Mouse (Mus musculus) embryonic facial prominence, embryonic 11.5 days (tissue): Measurements from ENCODE around the gene Exoc6. TPM values are rescaled to one million over a fixed set of nuclear protein-coding genes. Genes with fewer than 3 reads are reported as not detected.
"Not testable (repeated sequence)": the region's sequence is repeated elsewhere in the genome, so short reads cannot be mapped to it uniquely, and the experiment has no call there.

Experiments used
- ATAC-seq: fragments of 200-750 bp; cut with Nextera tagmentation; replicated peaks from 2 replicates; pipeline ENCODE4 v1.8.0; 2017; ENCODE audit warnings: low read depth; ENCODE audit not compliant: insufficient number of reproducible peaks, low FRiP score, low TSS enrichment
- DNase-seq: peaks from one replicate; pipeline ENCODE4 v3.0.0-alpha.2; 2015; ENCODE audit warnings: low spot score
- H3K27ac ChIP-seq: fragments of 300-500 bp; sonication (generic); replicated peaks from 2 replicates; pipeline ENCODE4 v1.5.1; 2014; ENCODE audit warnings: mild to moderate bottlenecking, low read depth, low read length, control low read depth
- H3K27me3 ChIP-seq: fragments of 300-500 bp; sonication (generic); 2 replicates; pipeline ENCODE4 v1.6.1; 2014; ENCODE audit warnings: mild to moderate bottlenecking, low read length, moderate library complexity, mixed read lengths; ENCODE audit not compliant: control insufficient read depth, insufficient read depth
- H3K36me3 ChIP-seq: fragments of 300-500 bp; sonication (generic); replicated peaks from 2 replicates; pipeline ENCODE4 v1.6.1; 2014; ENCODE audit warnings: low read depth, mild to moderate bottlenecking, low read length, moderate library complexity, mixed read lengths; ENCODE audit not compliant: control insufficient read depth, insufficient read depth
- H3K4me1 ChIP-seq: fragments of 300-500 bp; sonication (generic); 2 replicates; pipeline ENCODE4 v1.6.1; 2014; ENCODE audit warnings: low read length, mixed read lengths; ENCODE audit not compliant: control insufficient read depth, insufficient read depth
- H3K4me2 ChIP-seq: fragments of 300-500 bp; sonication (generic); 2 replicates; pipeline ENCODE4 v1.6.1; 2014; ENCODE audit warnings: low read depth, mild to moderate bottlenecking, control low read depth, low read length, moderate library complexity
- H3K4me3 ChIP-seq: fragments of 300-500 bp; sonication (generic); 2 replicates; pipeline ENCODE4 v1.5.1; 2014; ENCODE audit warnings: low read depth, low read length, control low read depth
- H3K9ac ChIP-seq: fragments of 300-500 bp; sonication (generic); replicated peaks from 2 replicates; pipeline ENCODE4 v1.6.1; 2014; ENCODE audit warnings: mild to moderate bottlenecking, control low read depth, low read length
- H3K9me3 ChIP-seq: fragments of 300-500 bp; sonication (generic); replicated peaks from 2 replicates; pipeline ENCODE4 v1.6.1; 2016; ENCODE audit warnings: mild to moderate bottlenecking, low read length, inconsistent platforms, mixed read lengths; ENCODE audit not compliant: control insufficient read depth
- WGBS: fragments of 180-500 bp; shearing (Covaris S2); extraction: QIAGEN DNeasy Blood & Tissue Kit; methylation state at CpG from one replicate; pipeline ENCODE4 v1.1.7; 2014; 5-methylcytosine and 5-hydroxymethylcytosine counted together
- polyA plus RNA-seq: library from polyadenylated mRNA; unstranded; fragments of >200 nt; fragmentation: Nextera tagmentation; extraction: Ambion mirVana; gene quantifications from 2 replicates; pipeline ENCODE4 v1.2.1, GENCODE M21; 2014

The Exoc6 gene
- polyA plus RNA-seq, 1 experiment from 2014 or later, result 10.3 TPM

GRCm38 (mm10) chr19:37544476-37544875, 5.7 kb upstream of the Exoc6 start:
- no peak for DNase-seq
- WGBS, result 94% methylated on average over 9 of the region's 9 CpGs

DNA sequence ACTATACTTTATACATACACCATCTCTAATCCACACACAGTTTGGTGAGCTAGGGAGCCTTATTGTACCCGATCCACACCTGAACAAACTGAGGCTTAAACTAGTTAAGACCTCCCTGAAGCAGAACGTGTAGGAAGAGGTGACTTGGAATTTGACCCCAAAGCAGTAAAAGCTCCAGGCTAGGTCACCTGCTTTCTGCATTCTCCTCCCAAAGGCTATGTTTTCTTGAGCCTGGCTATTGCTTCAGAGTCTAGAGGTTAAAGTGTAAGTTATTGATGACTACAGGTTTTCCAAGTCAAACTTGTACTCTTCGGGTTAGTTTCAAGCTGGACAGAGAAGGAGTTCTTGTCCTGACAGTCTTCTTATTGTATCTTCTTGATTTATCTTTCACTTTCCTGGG, 5.0 kb upstream of the Exoc6 start:
- H3K9ac ChIP-seq, result no peak overlapping the region
- no peak overlapping the region for H3K4me3 ChIP-seq
- WGBS, result 67% methylated on average over 3 of the region's 3 CpGs
- H3K4me2 ChIP-seq, result no peak overlapping the region
- H3K27me3 ChIP-seq, result no peaks in the 10 kb centered on the region
- ATAC-seq (no peak), DNase-seq (no peak)
- H3K9me3 ChIP-seq, result no peaks in the 10 kb centered on the region
- H3K4me1 ChIP-seq, result no peaks in the 10 kb centered on the region
- H3K27ac ChIP-seq, result no peak overlapping the region
- no peaks in the 10 kb centered on the region for H3K36me3 ChIP-seq

More at GRCm38 (mm10) chr19:37544476-37544875, 5.7 kb upstream of the Exoc6 start:
- H3K4me3 ChIP-seq, result no peak overlapping the region
- no peak overlapping the region for H3K9ac ChIP-seq
- no peaks in the 10 kb centered on the region for H3K9me3 ChIP-seq
- H3K27me3 ChIP-seq, result no peaks in the 10 kb centered on the region
- no peak overlapping the region for H3K4me2 ChIP-seq
- no peak overlapping the region for H3K27ac ChIP-seq
- H3K36me3 ChIP-seq, result no peaks in the 10 kb centered on the region
- no peak for ATAC-seq
- no peaks in the 10 kb centered on the region for H3K4me1 ChIP-seq

DNA sequence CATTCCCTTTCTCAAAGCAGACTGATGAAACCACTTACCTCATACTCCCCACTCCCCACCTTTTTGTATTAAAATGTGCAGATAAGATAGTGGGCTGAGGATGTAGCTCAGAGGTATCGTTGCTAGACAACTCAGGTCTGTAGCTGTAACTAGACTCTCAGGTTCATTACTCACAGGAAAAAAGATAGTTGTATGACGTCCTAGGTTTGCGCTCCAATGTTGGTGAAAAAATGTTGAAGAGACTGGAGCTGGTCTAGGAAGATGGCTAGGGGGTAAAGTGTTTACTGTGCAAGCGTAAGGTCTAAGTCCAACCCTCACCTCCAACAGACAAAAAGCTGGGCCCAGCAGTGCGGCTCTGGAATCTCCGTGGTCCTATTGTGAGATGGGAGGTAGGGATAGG, 4.5 kb upstream of the Exoc6 start:
- no peaks in the 10 kb centered on the region for H3K9me3 ChIP-seq
- no peaks in the 10 kb centered on the region for H3K27me3 ChIP-seq
- no peak for ATAC-seq
- H3K9ac ChIP-seq, result no peak overlapping the region
- H3K4me3 ChIP-seq, result no peak overlapping the region
- DNase-seq, result no peak
- H3K36me3 ChIP-seq, result no peaks in the 10 kb centered on the region
- no peaks in the 10 kb centered on the region for H3K4me1 ChIP-seq
- no peak overlapping the region for H3K27ac ChIP-seq
- whole genome bisulfite sequencing, result 91% methylated on average over 6 of the region's 6 CpGs
- H3K4me2 ChIP-seq, result no peak overlapping the region

DNA sequence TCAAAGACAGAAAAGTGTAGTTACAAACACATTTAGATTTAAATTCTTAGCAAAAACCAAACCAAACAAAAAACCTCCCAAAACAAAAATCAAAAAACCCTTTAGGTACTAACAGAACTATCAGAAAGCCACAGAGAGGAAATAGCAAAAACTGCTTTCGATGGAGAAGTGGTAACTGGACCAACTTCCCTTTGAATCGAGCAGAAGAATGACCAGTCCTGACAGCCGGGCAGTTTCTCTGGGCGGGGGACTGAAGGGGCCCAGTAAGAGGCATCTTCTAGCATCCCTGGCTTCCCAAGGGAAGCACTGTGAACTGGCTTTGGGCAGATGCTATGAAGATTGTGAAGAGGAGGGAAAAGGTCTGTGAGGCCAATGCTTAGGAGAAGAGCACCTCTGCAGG, 3.4 kb upstream of the Exoc6 start:
- no peaks in the 10 kb centered on the region for H3K9me3 ChIP-seq
- no peak overlapping the region for H3K4me3 ChIP-seq
- no peak overlapping the region for H3K27ac ChIP-seq
- H3K4me1 ChIP-seq, result no peaks in the 10 kb centered on the region
- H3K27me3 ChIP-seq, result no peaks in the 10 kb centered on the region
- no peak overlapping the region for H3K9ac ChIP-seq
- no peak for DNase-seq
- no peak for ATAC-seq
- H3K36me3 ChIP-seq, result no peaks in the 10 kb centered on the region
- H3K4me2 ChIP-seq, result no peak overlapping the region
- WGBS, result 76% methylated on average over 4 of the region's 4 CpGs

DNA sequence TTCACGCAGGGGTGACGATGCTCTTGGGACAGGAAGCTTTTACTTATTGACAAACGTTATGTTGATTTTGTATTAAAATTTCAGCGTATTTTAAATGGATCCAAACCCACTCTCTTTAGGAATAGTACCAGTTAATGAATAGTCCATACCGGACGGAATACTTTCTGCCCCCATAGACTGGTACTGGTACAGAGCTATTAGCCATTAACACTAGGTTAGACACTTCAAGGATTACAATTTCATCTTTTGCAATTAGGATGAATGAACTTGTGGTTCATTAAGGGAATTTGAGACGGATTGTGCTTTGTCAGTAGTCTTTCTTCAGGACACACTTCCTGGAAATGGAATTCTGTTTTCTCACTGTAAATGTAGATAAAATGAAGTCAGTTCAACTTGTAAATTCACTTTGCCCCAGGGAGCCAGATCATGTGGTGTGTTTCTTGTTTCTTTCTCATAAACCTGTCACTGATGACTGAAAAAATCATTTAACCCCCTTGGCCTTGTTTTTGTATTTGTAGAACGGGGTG, 885 bp downstream of the Exoc6 start:
- Histone ChIP-seq H3K4me3 (peak overlapping the region; percentile 84), H3K27ac (no peak overlapping the region), H3K27me3 (no peaks in the 10 kb centered on the region), H3K9ac (peak overlapping the region; percentile 77; the same call in 1 of the 2 replicates), H3K36me3 (no peaks in the 10 kb centered on the region), H3K4me1 (no peaks in the 10 kb centered on the region), H3K9me3 (no peaks in the 10 kb centered on the region), H3K4me2 (peak overlapping the region; percentile 97)
- ATAC-seq, result 0 out of 2 replicates have a peak, but pooled peaks have one; percentile 14
- WGBS, result 20% methylated on average over 8 of the region's 8 CpGs
- DNase-seq, result no peak

- WGBS, result 85% methylated on average over 11 of the region's 11 CpGs
- Histone ChIP-seq H3K4me3 (no peak overlapping the region), H3K36me3 (no peaks in the 10 kb centered on the region), H3K27me3 (no peaks in the 10 kb centered on the region), H3K4me1 (no peaks in the 10 kb centered on the region), H3K4me2 (no peak overlapping the region), H3K27ac (no peak overlapping the region), H3K9ac (no peak overlapping the region), H3K9me3 (no peaks in the 10 kb centered on the region)
- no peak for ATAC-seq
- no peak for DNase-seq
Observed at GRCm38 (mm10) chr19:37553376-37554265, 3.4 kb downstream of the Exoc6 start.

DNA sequence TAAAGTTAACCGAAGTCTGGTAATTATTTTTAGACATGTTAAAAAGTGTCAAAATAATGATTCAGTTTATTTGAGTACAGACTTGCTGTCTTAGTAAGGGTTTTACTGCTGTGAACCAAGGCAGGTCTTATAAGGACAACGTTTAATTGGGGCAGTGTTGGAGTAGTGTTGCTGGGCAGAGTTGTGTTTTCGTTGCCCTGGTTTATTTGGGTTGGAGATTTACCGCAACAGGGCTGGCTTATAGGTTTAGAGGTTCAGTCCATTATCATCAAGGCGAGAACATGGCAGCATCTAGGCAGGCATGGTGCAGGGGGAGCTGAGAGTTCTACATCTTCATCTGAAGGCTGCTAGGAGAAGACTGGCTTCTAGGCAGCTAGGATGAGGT, 4.0 kb downstream of the Exoc6 start:
- H3K4me2 ChIP-seq, ATAC-seq, H3K9ac ChIP-seq, H3K9me3 ChIP-seq, H3K27ac ChIP-seq, H3K27me3 ChIP-seq, H3K36me3 ChIP-seq, H3K4me1 ChIP-seq, DNase-seq, H3K4me3 ChIP-seq: not testable (repeated sequence)
- 83% methylated on average over 5 of the region's 5 CpGs for WGBS

- H3K27me3 ChIP-seq, result no peaks in the 10 kb centered on the region
- H3K9me3 ChIP-seq, result no peaks in the 10 kb centered on the region
- no peak for ATAC-seq
- H3K9ac ChIP-seq, result no peak overlapping the region
- H3K4me1 ChIP-seq, result no peaks in the 10 kb centered on the region
- H3K4me3 ChIP-seq, result no peak overlapping the region
- H3K27ac ChIP-seq, result no peak overlapping the region
- WGBS, result 90% methylated on average over 6 of the region's 6 CpGs
- DNase-seq, result no peak
- H3K36me3 ChIP-seq, result no peaks in the 10 kb centered on the region
- no peak overlapping the region for H3K4me2 ChIP-seq
Observed at GRCm38 (mm10) chr19:37555863-37556566, 5.8 kb downstream of the Exoc6 start.
